Mouse (Mus musculus) liver, embryonic 15.5 days (tissue): Measurements from ENCODE around the gene Tpk1. TPM values are rescaled to one million over a fixed set of nuclear protein-coding genes. Genes with fewer than 3 reads are reported as not detected.

Source experiments
- ATAC-seq: fragments of 200-750 bp; cut with Nextera tagmentation; 2 replicates; pipeline ENCODE4 v1.8.0; 2017; ENCODE audit warnings: moderate number of reproducible peaks, mild to moderate bottlenecking, moderate library complexity; ENCODE audit not compliant: insufficient read depth
- H3K27ac ChIP-seq: fragments of 300-500 bp; sonication (generic); replicated peaks from 2 replicates; pipeline ENCODE4 v1.5.1; 2015; ENCODE audit warnings: mild to moderate bottlenecking, inconsistent platforms
- H3K27me3 ChIP-seq: fragments of 300-500 bp; sonication (generic); 2 replicates; pipeline ENCODE4 v1.6.1; 2015; ENCODE audit warnings: mild to moderate bottlenecking, inconsistent platforms
- H3K36me3 ChIP-seq: fragments of 300-500 bp; sonication (generic); replicated peaks from 2 replicates; pipeline ENCODE4 v1.6.1; 2015; ENCODE audit warnings: moderate library complexity, mild to moderate bottlenecking, inconsistent platforms
- H3K4me1 ChIP-seq: fragments of 300-500 bp; sonication (generic); replicated peaks from 2 replicates; pipeline ENCODE4 v1.6.1; 2015; ENCODE audit warnings: inconsistent platforms
- H3K4me2 ChIP-seq: fragments of 300-500 bp; sonication (generic); 2 replicates; pipeline ENCODE4 v1.6.1; 2015; ENCODE audit warnings: moderate library complexity, mild to moderate bottlenecking, inconsistent platforms
- H3K4me3 ChIP-seq: fragments of 300-500 bp; sonication (generic); replicated peaks from 2 replicates; pipeline ENCODE4 v1.5.1; 2015; ENCODE audit warnings: mild to moderate bottlenecking, inconsistent platforms
- H3K9ac ChIP-seq: fragments of 300-500 bp; sonication (generic); 2 replicates; pipeline ENCODE4 v1.6.1; 2015; ENCODE audit warnings: moderate library complexity, mild to moderate bottlenecking, inconsistent platforms
- H3K9me3 ChIP-seq: fragments of 300-500 bp; sonication (generic); replicated peaks from 2 replicates; pipeline ENCODE4 v1.6.1; 2016; ENCODE audit warnings: inconsistent platforms
- WGBS: fragments of 180-500 bp; shearing (Covaris S2); methylation state at CpG from one replicate; pipeline ENCODE4 v1.1.7; 2015; ENCODE audit warnings: mixed read lengths; ENCODE audit not compliant: insufficient replicate concordance; 5-methylcytosine and 5-hydroxymethylcytosine counted together
- polyA plus RNA-seq: library from polyadenylated mRNA; unstranded; fragments of >200 nt; fragmentation: Nextera tagmentation; extraction: Ambion mirVana; gene quantifications from 2 replicates; pipeline ENCODE4 v1.2.1, GENCODE M21; 2015

Gene Tpk1
- polyA plus RNA-seq, 1 experiment from 2014 or later = 7.2 TPM

- Histone ChIP-seq H3K9ac (no peak overlapping the region), H3K36me3 (no peaks in the 10 kb centered on the region), H3K4me2 (peak overlapping the region; percentile 32; the same call in 1 of the 2 replicates), H3K4me1 (peaks cover 9% of the 10 kb centered on the region), H3K27me3 (no peaks in the 10 kb centered on the region), H3K27ac (no peak overlapping the region), H3K9me3 (no peaks in the 10 kb centered on the region), H3K4me3 (no peak overlapping the region)
- WGBS = 35% methylated on average over 9 of the region's 9 CpGs
- ATAC-seq = peak; percentile 49; the same call in 1 of the 2 replicates
Measured at GRCm38 (mm10) chr6:43354562-43355241, 311.4 kb downstream of the Tpk1 start.

DNA sequence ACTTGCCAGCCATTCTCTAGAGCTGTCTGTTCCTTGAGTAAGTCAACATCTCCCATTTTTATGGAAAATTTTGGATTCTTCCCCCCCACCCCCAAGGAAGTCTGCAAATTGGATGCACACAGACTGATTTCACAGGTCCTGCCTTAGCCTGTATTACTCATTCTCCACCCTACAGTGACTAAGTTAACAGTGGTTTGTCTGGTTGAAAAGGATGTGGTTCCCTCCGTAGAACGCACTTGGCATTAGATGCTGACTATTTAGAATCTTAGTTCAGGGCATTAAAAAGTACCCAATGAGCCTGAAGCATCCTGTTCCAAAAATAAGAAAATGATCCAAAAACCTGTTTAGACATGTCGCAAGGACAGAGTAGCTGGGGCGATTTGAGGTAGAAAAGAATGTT, 312.6 kb downstream of the Tpk1 start:
- Histone ChIP-seq H3K27me3 (no peaks in the 10 kb centered on the region), H3K4me3 (no peak overlapping the region), H3K36me3 (no peaks in the 10 kb centered on the region), H3K4me1 (peaks cover 9% of the 10 kb centered on the region), H3K4me2 (no peak overlapping the region), H3K9me3 (no peaks in the 10 kb centered on the region), H3K27ac (no peak overlapping the region), H3K9ac (no peak overlapping the region)
- no peak for ATAC-seq
- WGBS = 80% methylated on average over 4 of the region's 4 CpGs

GRCm38 (mm10) chr6:43349083-43349482, 317.0 kb downstream of the Tpk1 start:
- Histone ChIP-seq H3K4me1 (no peaks in the 10 kb centered on the region), H3K4me3 (no peak overlapping the region), H3K27ac (no peak overlapping the region), H3K27me3 (no peaks in the 10 kb centered on the region), H3K9ac (no peak overlapping the region), H3K9me3 (no peaks in the 10 kb centered on the region), H3K4me2 (no peak overlapping the region), H3K36me3 (no peaks in the 10 kb centered on the region)
- no peak for ATAC-seq
- WGBS = 45% methylated on average over 4 of the region's 4 CpGs

DNA sequence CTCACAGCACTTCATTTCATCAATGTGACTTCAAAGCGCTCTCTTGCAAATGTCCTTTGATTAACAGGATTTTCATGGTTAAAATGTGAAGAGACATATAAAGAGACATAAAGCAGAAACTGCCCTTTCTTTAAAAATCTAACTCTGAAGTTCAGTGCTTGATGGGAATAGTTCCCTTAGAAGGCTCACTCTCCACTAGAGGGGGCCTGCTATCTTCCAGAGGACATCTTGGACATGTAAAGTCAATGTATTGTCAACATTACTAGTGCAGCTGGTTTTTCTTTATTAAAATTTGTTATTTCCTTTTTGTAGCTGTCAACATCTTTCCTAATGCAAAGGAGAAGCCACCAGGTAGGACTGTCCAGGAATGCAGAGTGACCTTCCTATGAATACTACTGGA, 318.4 kb downstream of the Tpk1 start:
- Histone ChIP-seq H3K4me3 (no peak overlapping the region), H3K9me3 (no peaks in the 10 kb centered on the region), H3K36me3 (no peaks in the 10 kb centered on the region), H3K4me2 (no peak overlapping the region), H3K27ac (no peak overlapping the region), H3K27me3 (no peaks in the 10 kb centered on the region), H3K9ac (no peak overlapping the region), H3K4me1 (no peaks in the 10 kb centered on the region)
- 78% methylated on average over 1 of the region's 1 CpGs for WGBS
- ATAC-seq = no peak

DNA sequence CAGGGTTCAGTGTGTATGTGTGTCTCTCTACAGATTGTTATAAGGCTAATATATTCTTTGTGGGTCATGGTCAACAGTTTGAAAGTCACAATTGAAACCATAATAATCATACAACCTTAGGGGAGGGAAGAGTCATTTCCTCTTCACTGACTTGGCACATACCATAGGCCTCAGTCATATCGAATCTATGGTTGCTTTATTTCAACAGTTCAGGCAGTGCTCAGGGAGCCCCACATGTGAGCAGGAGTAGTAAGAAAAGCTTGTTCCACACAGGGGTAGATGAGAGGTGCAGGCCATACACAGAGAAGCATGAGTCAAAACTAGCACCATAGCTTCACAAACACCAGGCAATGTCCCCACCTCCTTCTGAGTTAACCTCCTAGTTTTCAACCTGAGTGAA, 323.1 kb downstream of the Tpk1 start:
- H3K4me1 ChIP-seq = no peaks in the 10 kb centered on the region
- H3K27ac ChIP-seq = no peak overlapping the region
- no peak for ATAC-seq
- WGBS = 50% methylated on average over 1 of the region's 1 CpGs
- H3K4me2 ChIP-seq = no peak overlapping the region
- no peak overlapping the region for H3K4me3 ChIP-seq
- H3K9ac ChIP-seq = no peak overlapping the region
- no peaks in the 10 kb centered on the region for H3K36me3 ChIP-seq
- H3K27me3 ChIP-seq = no peaks in the 10 kb centered on the region
- no peaks in the 10 kb centered on the region for H3K9me3 ChIP-seq

GRCm38 (mm10) chr6:43342386-43342785, 323.7 kb downstream of the Tpk1 start:
- H3K27ac ChIP-seq = no peak overlapping the region
- no peak overlapping the region for H3K4me3 ChIP-seq
- H3K9me3 ChIP-seq = no peaks in the 10 kb centered on the region
- H3K36me3 ChIP-seq = no peaks in the 10 kb centered on the region
- WGBS = 73% methylated on average over 2 of the region's 2 CpGs
- no peak overlapping the region for H3K4me2 ChIP-seq
- no peak for ATAC-seq
- H3K27me3 ChIP-seq = no peaks in the 10 kb centered on the region
- no peak overlapping the region for H3K9ac ChIP-seq
- H3K4me1 ChIP-seq = no peaks in the 10 kb centered on the region

GRCm38 (mm10) chr6:43338804-43339203, 327.3 kb downstream of the Tpk1 start:
- no peaks in the 10 kb centered on the region for H3K27me3 ChIP-seq
- no peak for ATAC-seq
- no peak overlapping the region for H3K4me2 ChIP-seq
- H3K9me3 ChIP-seq = no peaks in the 10 kb centered on the region
- H3K36me3 ChIP-seq = no peaks in the 10 kb centered on the region
- WGBS = 55% methylated on average over 2 of the region's 2 CpGs
- no peak overlapping the region for H3K27ac ChIP-seq
- no peak overlapping the region for H3K9ac ChIP-seq
- no peaks in the 10 kb centered on the region for H3K4me1 ChIP-seq
- H3K4me3 ChIP-seq = no peak overlapping the region

DNA sequence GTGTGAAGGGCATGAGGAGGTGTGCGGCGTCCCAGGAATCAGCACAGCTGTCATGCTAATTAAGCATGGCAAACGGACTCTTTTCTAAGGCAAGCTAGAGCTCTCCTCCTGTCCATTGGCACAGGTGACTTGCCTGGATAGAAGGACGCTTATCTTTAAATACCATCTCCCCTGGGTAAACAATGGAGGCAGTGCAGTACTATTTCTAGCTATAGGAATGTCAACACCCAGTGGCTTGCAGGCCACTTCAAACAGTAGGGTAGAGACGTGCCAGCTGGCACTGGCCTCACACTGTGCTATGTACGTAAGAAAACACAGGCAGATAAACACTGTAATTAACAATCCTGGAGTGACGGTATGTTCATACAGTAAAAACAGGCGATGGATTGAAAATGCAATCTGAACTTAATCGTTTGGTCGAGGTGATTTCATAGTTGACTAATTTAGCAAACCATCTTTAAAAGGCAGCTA, 328.6 kb downstream of the Tpk1 start:
- Histone ChIP-seq H3K4me1 (no peaks in the 10 kb centered on the region), H3K27ac (no peak overlapping the region), H3K4me2 (no peak overlapping the region), H3K4me3 (no peak overlapping the region), H3K36me3 (no peaks in the 10 kb centered on the region), H3K27me3 (no peaks in the 10 kb centered on the region), H3K9ac (no peak overlapping the region), H3K9me3 (no peaks in the 10 kb centered on the region)
- ATAC-seq = peak; percentile 44; the same call in 1 of the 2 replicates
- WGBS = 48% methylated on average over 10 of the region's 10 CpGs

- H3K27me3 ChIP-seq = no peaks in the 10 kb centered on the region
- no peak overlapping the region for H3K4me2 ChIP-seq
- 65% methylated on average over 3 of the region's 3 CpGs for WGBS
- no peaks in the 10 kb centered on the region for H3K36me3 ChIP-seq
- no peak overlapping the region for H3K4me3 ChIP-seq
- H3K27ac ChIP-seq = no peak overlapping the region
- no peak for ATAC-seq
- H3K9me3 ChIP-seq = no peaks in the 10 kb centered on the region
- H3K9ac ChIP-seq = no peak overlapping the region
- no peaks in the 10 kb centered on the region for H3K4me1 ChIP-seq
Measured at GRCm38 (mm10) chr6:43335619-43336234, 330.4 kb downstream of the Tpk1 start.

DNA sequence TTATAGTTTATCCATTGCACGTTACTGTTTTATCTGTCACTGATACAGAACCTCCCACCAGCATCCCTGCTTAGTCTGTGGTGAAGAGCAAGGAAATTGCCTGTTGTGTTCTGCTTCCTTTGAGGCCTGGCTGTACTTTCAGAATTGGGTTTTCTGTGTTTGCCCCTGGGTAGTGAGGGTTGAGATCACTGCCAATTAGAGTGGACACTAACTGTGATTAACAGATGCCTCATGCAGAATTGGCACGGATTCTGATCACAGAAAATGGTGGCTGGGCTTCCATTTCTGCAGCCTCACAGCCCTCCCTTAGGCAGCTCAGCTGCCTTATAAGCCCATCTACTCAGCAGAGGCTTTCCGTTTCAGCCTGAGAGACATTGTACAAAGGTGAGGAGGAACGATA, 332.6 kb downstream of the Tpk1 start:
- H3K27me3 ChIP-seq = no peaks in the 10 kb centered on the region
- no peaks in the 10 kb centered on the region for H3K36me3 ChIP-seq
- no peak for ATAC-seq
- H3K9ac ChIP-seq = no peak overlapping the region
- H3K9me3 ChIP-seq = no peaks in the 10 kb centered on the region
- no peak overlapping the region for H3K4me3 ChIP-seq
- H3K27ac ChIP-seq = no peak overlapping the region
- H3K4me1 ChIP-seq = no peaks in the 10 kb centered on the region
- H3K4me2 ChIP-seq = no peak overlapping the region
- WGBS = 51% methylated on average over 4 of the region's 4 CpGs

DNA sequence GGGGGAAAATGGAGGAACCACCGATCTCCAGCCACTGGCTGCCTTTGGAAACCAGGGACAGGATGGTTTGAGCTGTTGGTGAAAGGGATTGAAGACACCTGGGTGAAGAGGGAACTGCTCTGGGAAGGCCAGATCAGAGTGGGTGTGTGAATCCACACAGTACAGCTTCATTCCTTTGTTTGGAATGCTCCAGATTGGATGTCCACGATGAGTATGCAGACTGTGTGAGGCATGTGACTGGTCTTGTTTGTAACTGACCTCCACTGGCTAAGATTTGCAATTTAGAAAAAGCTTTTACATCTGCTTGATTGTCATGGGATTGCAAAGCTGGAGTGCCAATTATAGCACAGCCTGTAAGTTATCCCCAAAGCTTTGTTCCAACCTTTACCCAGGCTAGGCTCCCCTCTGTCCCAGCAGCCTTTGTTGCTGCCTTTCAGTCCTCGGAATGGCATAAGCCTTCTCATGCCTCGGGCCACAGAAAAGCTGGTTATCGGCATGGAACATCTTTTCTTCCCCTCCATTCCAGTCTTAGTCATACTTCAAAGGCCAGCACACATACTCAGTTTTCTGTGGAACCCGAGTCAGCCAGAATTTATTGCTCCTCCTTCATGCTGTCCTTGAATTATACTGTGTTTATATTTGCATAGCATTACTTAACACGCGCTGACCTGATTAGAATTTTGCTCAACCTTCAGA, 353.0 kb downstream of the Tpk1 start:
- ATAC-seq = no peak
- 62% methylated on average over 8 of the region's 8 CpGs for WGBS

More for the DNA sequence above, 353.0 kb downstream of the Tpk1 start:
- no peak overlapping the region for H3K27ac ChIP-seq
- no peak overlapping the region for H3K9ac ChIP-seq
- no peaks in the 10 kb centered on the region for H3K4me1 ChIP-seq
- no peak overlapping the region for H3K4me2 ChIP-seq
- no peaks in the 10 kb centered on the region for H3K9me3 ChIP-seq
- no peaks in the 10 kb centered on the region for H3K36me3 ChIP-seq
- no peak overlapping the region for H3K4me3 ChIP-seq
- H3K27me3 ChIP-seq = no peaks in the 10 kb centered on the region
